Mouse (Mus musculus): Measurements from ENCODE around the gene Atmin. TPM values are rescaled to one million over a fixed set of nuclear protein-coding genes. Genes with fewer than 3 reads are reported as not detected.

Gene Atmin
- polyA plus RNA-seq, 1 experiment from 2014 or later, result 26.3 TPM

GRCm38 (mm10) chr8:116969531-116969930 is 26.3 kb downstream of the Atmin start:
- ATAC-seq (ENCODE audit: low FRiP score, low TSS enrichment) (no peak), DNase-seq (no peak)
- 0 out of 2 replicates have a peak, but pooled peaks cover 8% of the 10 kb centered on the region for H3K36me3 ChIP-seq (ENCODE audit: control insufficient read depth, insufficient read depth, low read length)
- H3K27me3 ChIP-seq (ENCODE audit: control insufficient read depth, insufficient read depth, low read length), result no peaks in the 10 kb centered on the region
- WGBS, result 85% methylated on average over 6 of the region's 6 CpGs
- no peak overlapping the region for H3K4me3 ChIP-seq (replicated peaks; ENCODE audit: low read depth, low read length)
- H3K9ac ChIP-seq (replicated peaks; ENCODE audit: low read length), result no peak overlapping the region
- no peaks in the 10 kb centered on the region for H3K4me1 ChIP-seq (ENCODE audit: control insufficient read depth, insufficient read depth, low read length)
- no peak overlapping the region for H3K4me2 ChIP-seq (ENCODE audit: low read length)
- H3K27ac ChIP-seq (replicated peaks; ENCODE audit: low read depth, low read length), result no peak overlapping the region
- H3K9me3 ChIP-seq (ENCODE audit: control insufficient read depth, low read length), result no peaks in the 10 kb centered on the region

GRCm38 (mm10) chr8:116975066-116975465 is 31.9 kb downstream of the Atmin start:
- DNase-seq, result no peak
- no peak overlapping the region for H3K27ac ChIP-seq (replicated peaks; ENCODE audit: low read depth, low read length)
- ATAC-seq (ENCODE audit: low FRiP score, low TSS enrichment), result no peak
- no peaks in the 10 kb centered on the region for H3K27me3 ChIP-seq (ENCODE audit: control insufficient read depth, insufficient read depth, low read length)
- H3K9ac ChIP-seq (replicated peaks; ENCODE audit: low read length), result no peak overlapping the region; the same call in 1 of the 2 replicates
- no peak overlapping the region for H3K4me2 ChIP-seq (ENCODE audit: low read length)
- H3K9me3 ChIP-seq (ENCODE audit: control insufficient read depth, low read length), result no peaks in the 10 kb centered on the region
- peaks cover 7% of the 10 kb centered on the region for H3K4me1 ChIP-seq (ENCODE audit: control insufficient read depth, insufficient read depth, low read length)
- WGBS, result 32% methylated on average over 5 of the region's 5 CpGs
- no peak overlapping the region for H3K4me3 ChIP-seq (replicated peaks; ENCODE audit: low read depth, low read length)
- 0 out of 2 replicates have a peak, but pooled peaks cover 8% of the 10 kb centered on the region for H3K36me3 ChIP-seq (ENCODE audit: control insufficient read depth, insufficient read depth, low read length)

GRCm38 (mm10) chr8:116975606-116976005 is 32.4 kb downstream of the Atmin start:
- DNase-seq (no peak), ATAC-seq (ENCODE audit: low FRiP score, low TSS enrichment) (no peak)
- Histone ChIP-seq H3K27me3 (ENCODE audit: control insufficient read depth, insufficient read depth, low read length) (no peaks in the 10 kb centered on the region), H3K27ac (replicated peaks; ENCODE audit: low read depth, low read length) (no peak overlapping the region), H3K4me1 (ENCODE audit: control insufficient read depth, insufficient read depth, low read length) (peaks cover 7% of the 10 kb centered on the region), H3K4me2 (ENCODE audit: low read length) (no peak overlapping the region), H3K36me3 (ENCODE audit: control insufficient read depth, insufficient read depth, low read length) (0 out of 2 replicates have a peak, but pooled peaks cover 8% of the 10 kb centered on the region), H3K4me3 (replicated peaks; ENCODE audit: low read depth, low read length) (no peak overlapping the region), H3K9me3 (ENCODE audit: control insufficient read depth, low read length) (no peaks in the 10 kb centered on the region), H3K9ac (replicated peaks; ENCODE audit: low read length) (no peak overlapping the region)
- 73% methylated on average over 5 of the region's 5 CpGs for WGBS

GRCm38 (mm10) chr8:116978052-116978451 is 34.9 kb downstream of the Atmin start:
- Histone ChIP-seq H3K36me3 (ENCODE audit: control insufficient read depth, insufficient read depth, low read length) (peaks cover 3% of the 10 kb centered on the region; the same call in 1 of the 2 replicates), H3K4me2 (ENCODE audit: low read length) (peak overlapping the region; percentile 77), H3K27ac (replicated peaks; ENCODE audit: low read depth, low read length) (peak overlapping the region; percentile 52; the same call in 1 of the 2 replicates), H3K27me3 (ENCODE audit: control insufficient read depth, insufficient read depth, low read length) (no peaks in the 10 kb centered on the region), H3K9ac (replicated peaks; ENCODE audit: low read length) (peak overlapping the region; percentile 50; the same call in 1 of the 2 replicates), H3K4me3 (replicated peaks; ENCODE audit: low read depth, low read length) (peak overlapping the region; percentile 77), H3K4me1 (ENCODE audit: control insufficient read depth, insufficient read depth, low read length) (peaks cover 7% of the 10 kb centered on the region), H3K9me3 (ENCODE audit: control insufficient read depth, low read length) (no peaks in the 10 kb centered on the region)
- 33% methylated on average over 8 of the region's 8 CpGs for WGBS
- ATAC-seq (ENCODE audit: low FRiP score, low TSS enrichment), result no peak
- DNase-seq, result no peak

- Histone ChIP-seq H3K4me2 (ENCODE audit: low read length) (peak within 1 kb of the TSS; percentile 77), H3K4me1 (ENCODE audit: control insufficient read depth, insufficient read depth, low read length) (peaks cover 7% of the 10 kb centered on the region), H3K36me3 (ENCODE audit: control insufficient read depth, insufficient read depth, low read length) (peaks cover 8% of the 10 kb centered on the region), H3K9ac (replicated peaks; ENCODE audit: low read length) (peak within 1 kb of the TSS; percentile 50; the same call in 1 of the 2 replicates), H3K4me3 (replicated peaks; ENCODE audit: low read depth, low read length) (peak within 1 kb of the TSS; percentile 77), H3K27ac (replicated peaks; ENCODE audit: low read depth, low read length) (peak within 1 kb of the TSS; percentile 52), H3K27me3 (ENCODE audit: control insufficient read depth, insufficient read depth, low read length) (no peaks in the 10 kb centered on the region), H3K9me3 (ENCODE audit: control insufficient read depth, low read length) (no peaks in the 10 kb centered on the region)
- WGBS, result under 1% methylated on average over 46 of the region's 46 CpGs
- peak; percentile 98 for ATAC-seq (ENCODE audit: low FRiP score, low TSS enrichment)
- peak; percentile 100 for DNase-seq
Measured at GRCm38 (mm10) chr8:116978631-116979256, 35.6 kb downstream of the Atmin start, which contains the start of gene 1700030J22Rik. TSS of gene 1700030J22Rik (minus strand) at chr8:116978959.

- DNase-seq (peak; percentile 87), ATAC-seq (ENCODE audit: low FRiP score, low TSS enrichment) (no peak)
- H3K9ac ChIP-seq (replicated peaks; ENCODE audit: low read length), result no peak overlapping the region
- H3K4me3 ChIP-seq (replicated peaks; ENCODE audit: low read depth, low read length), result no peak overlapping the region
- H3K4me1 ChIP-seq (ENCODE audit: control insufficient read depth, insufficient read depth, low read length), result peaks cover 7% of the 10 kb centered on the region
- H3K4me2 ChIP-seq (ENCODE audit: low read length), result no peak overlapping the region
- no peaks in the 10 kb centered on the region for H3K27me3 ChIP-seq (ENCODE audit: control insufficient read depth, insufficient read depth, low read length)
- peaks cover 8% of the 10 kb centered on the region for H3K36me3 ChIP-seq (ENCODE audit: control insufficient read depth, insufficient read depth, low read length)
- H3K9me3 ChIP-seq (ENCODE audit: control insufficient read depth, low read length), result no peaks in the 10 kb centered on the region
- WGBS, result 12% methylated on average over 4 of the region's 4 CpGs
- H3K27ac ChIP-seq (replicated peaks; ENCODE audit: low read depth, low read length), result no peak overlapping the region
Measured at GRCm38 (mm10) chr8:116980117-116980516, 36.9 kb downstream of the Atmin start.

- Histone ChIP-seq H3K36me3 (ENCODE audit: control insufficient read depth, insufficient read depth, low read length) (0 out of 2 replicates have a peak, but pooled peaks cover 7% of the 10 kb centered on the region), H3K9me3 (ENCODE audit: control insufficient read depth, low read length) (no peaks in the 10 kb centered on the region), H3K27ac (replicated peaks; ENCODE audit: low read depth, low read length) (no peak overlapping the region), H3K4me2 (ENCODE audit: low read length) (no peak overlapping the region), H3K4me1 (ENCODE audit: control insufficient read depth, insufficient read depth, low read length) (peaks cover 7% of the 10 kb centered on the region; the same call in 1 of the 2 replicates), H3K9ac (replicated peaks; ENCODE audit: low read length) (no peak overlapping the region), H3K4me3 (replicated peaks; ENCODE audit: low read depth, low read length) (no peak overlapping the region), H3K27me3 (ENCODE audit: control insufficient read depth, insufficient read depth, low read length) (no peaks in the 10 kb centered on the region)
- WGBS, result over 99% methylated on average over 3 of the region's 3 CpGs
- ATAC-seq (ENCODE audit: low FRiP score, low TSS enrichment) (no peak), DNase-seq (no peak)
Measured at GRCm38 (mm10) chr8:116989842-116990241, 46.6 kb downstream of the Atmin start.

GRCm38 (mm10) chr8:116991241-116991640 is 48.0 kb downstream of the Atmin start:
- Histone ChIP-seq H3K4me2 (ENCODE audit: low read length) (no peak overlapping the region), H3K27ac (replicated peaks; ENCODE audit: low read depth, low read length) (no peak overlapping the region), H3K9ac (replicated peaks; ENCODE audit: low read length) (no peak overlapping the region), H3K4me1 (ENCODE audit: control insufficient read depth, insufficient read depth, low read length) (peaks cover 7% of the 10 kb centered on the region; the same call in 1 of the 2 replicates), H3K36me3 (ENCODE audit: control insufficient read depth, insufficient read depth, low read length) (0 out of 2 replicates have a peak, but pooled peaks cover 7% of the 10 kb centered on the region), H3K27me3 (ENCODE audit: control insufficient read depth, insufficient read depth, low read length) (no peaks in the 10 kb centered on the region), H3K4me3 (replicated peaks; ENCODE audit: low read depth, low read length) (no peak overlapping the region), H3K9me3 (ENCODE audit: control insufficient read depth, low read length) (no peaks in the 10 kb centered on the region)
- 82% methylated on average over 8 of the region's 8 CpGs for WGBS
- DNase-seq (no peak), ATAC-seq (ENCODE audit: low FRiP score, low TSS enrichment) (no peak)
